Mouse (Mus musculus): ENCODE measurements around the gene Ifna11. TPM values are rescaled to one million over a fixed set of nuclear protein-coding genes. Genes with fewer than 3 reads are reported as not detected.
A peak's percentile ranks its signal among the peaks of the same experiment; 100 is the strongest.

Gene Ifna11
- polyA plus RNA-seq, 1 experiment from 2014 or later, result not detected

- Histone ChIP-seq H3K36me3 (no peaks in the 10 kb centered on the region), H3K4me1 (replicated peaks) (peaks cover 6% of the 10 kb centered on the region; the same call in 1 of the 2 replicates), H3K4me3 (no peak overlapping the region), H3K27me3 (ENCODE audit: insufficient read depth, poor library complexity, severe bottlenecking) (no peaks in the 10 kb centered on the region), H3K9me3 (no peaks in the 10 kb centered on the region), H3K27ac (no peak overlapping the region)
- WGBS, result 32% methylated on average over 4 of the region's 4 CpGs
- DNase-seq (ENCODE audit: low spot score), result no peak
Measured at GRCm38 (mm10) chr4:88851026-88851763, 31.4 kb downstream of the Ifna11 start.

GRCm38 (mm10) chr4:88859214-88859613 lies 39.5 kb downstream of the Ifna11 start:
- Histone ChIP-seq H3K27me3 (ENCODE audit: insufficient read depth, poor library complexity, severe bottlenecking) (peaks cover 13% of the 10 kb centered on the region), H3K4me3 (no peak overlapping the region), H3K27ac (no peak overlapping the region), H3K9me3 (no peaks in the 10 kb centered on the region), H3K4me1 (replicated peaks) (peaks cover 9% of the 10 kb centered on the region), H3K36me3 (no peaks in the 10 kb centered on the region)
- DNase-seq (ENCODE audit: low spot score), result no peak

- Histone ChIP-seq H3K27me3 (ENCODE audit: insufficient read depth, poor library complexity, severe bottlenecking) (peaks cover 32% of the 10 kb centered on the region), H3K4me1 (replicated peaks) (peaks cover 20% of the 10 kb centered on the region), H3K9me3 (no peaks in the 10 kb centered on the region), H3K36me3 (no peaks in the 10 kb centered on the region), H3K4me3 (no peak overlapping the region), H3K27ac (no peak overlapping the region)
- no peak for DNase-seq (ENCODE audit: low spot score)
- WGBS, result 4% methylated on average over 7 of the region's 7 CpGs
Measured at GRCm38 (mm10) chr4:88863309-88863708, 43.5 kb downstream of the Ifna11 start.

- H3K9me3 ChIP-seq, result no peaks in the 10 kb centered on the region
- WGBS, result 72% methylated on average over 9 of the region's 9 CpGs
- no peaks in the 10 kb centered on the region for H3K36me3 ChIP-seq
- H3K27ac ChIP-seq, result no peak overlapping the region
- peaks cover 32% of the 10 kb centered on the region for H3K27me3 ChIP-seq (ENCODE audit: insufficient read depth, poor library complexity, severe bottlenecking)
- no peak for DNase-seq (ENCODE audit: low spot score)
- H3K4me3 ChIP-seq, result no peak overlapping the region
- peaks cover 23% of the 10 kb centered on the region for H3K4me1 ChIP-seq (replicated peaks)
Measured at GRCm38 (mm10) chr4:88864599-88864998, 44.8 kb downstream of the Ifna11 start.

GRCm38 (mm10) chr4:88865011-88865569 lies 45.3 kb downstream of the Ifna11 start:
- Histone ChIP-seq H3K36me3 (no peaks in the 10 kb centered on the region), H3K9me3 (no peaks in the 10 kb centered on the region), H3K27ac (no peak overlapping the region), H3K4me1 (replicated peaks) (peaks cover 23% of the 10 kb centered on the region), H3K4me3 (no peak overlapping the region), H3K27me3 (ENCODE audit: insufficient read depth, poor library complexity, severe bottlenecking) (peaks cover 32% of the 10 kb centered on the region)
- DNase-seq (ENCODE audit: low spot score), result no peak
- 44% methylated on average over 6 of the region's 6 CpGs for WGBS

GRCm38 (mm10) chr4:88867366-88867925 lies 47.7 kb downstream of the Ifna11 start:
- Histone ChIP-seq H3K27me3 (ENCODE audit: insufficient read depth, poor library complexity, severe bottlenecking) (peaks cover 28% of the 10 kb centered on the region), H3K4me1 (replicated peaks) (peaks cover 23% of the 10 kb centered on the region), H3K4me3 (peak overlapping the region; percentile 69), H3K36me3 (no peaks in the 10 kb centered on the region), H3K9me3 (no peaks in the 10 kb centered on the region), H3K27ac (no peak overlapping the region)
- peak; percentile 84 for DNase-seq (ENCODE audit: low spot score)
- WGBS, result 2% methylated on average over 8 of the region's 8 CpGs

- 9% methylated on average over 31 of the region's 31 CpGs for WGBS
- Histone ChIP-seq H3K4me3 (peak overlapping the region; percentile 69), H3K36me3 (no peaks in the 10 kb centered on the region), H3K4me1 (replicated peaks) (peaks cover 19% of the 10 kb centered on the region), H3K27ac (peak overlapping the region; percentile 78), H3K9me3 (no peaks in the 10 kb centered on the region), H3K27me3 (ENCODE audit: insufficient read depth, poor library complexity, severe bottlenecking) (peaks cover 20% of the 10 kb centered on the region)
- peak; percentile 66 for DNase-seq (ENCODE audit: low spot score)
Measured at GRCm38 (mm10) chr4:88867926-88868911, 48.5 kb downstream of the Ifna11 start.

Other genes starting within 250 kb of the Ifna11 start
- not detected in 2 replicates for gene Ifna14, start 248.2 kb upstream of the Ifna11 start, polyA plus RNA-seq (2016; fragmentation: Nextera tagmentation; extraction: Ambion mirVana)
- gene Ifna9, start 227.6 kb upstream of the Ifna11 start, polyA plus RNA-seq (2016; fragmentation: Nextera tagmentation; extraction: Ambion mirVana), result not detected in 2 replicates
- not detected in 2 replicates for gene Ifna12, start 216.6 kb upstream of the Ifna11 start, polyA plus RNA-seq (2016; fragmentation: Nextera tagmentation; extraction: Ambion mirVana)
- gene C87499, start 185.5 kb upstream of the Ifna11 start, polyA plus RNA-seq (2016; fragmentation: Nextera tagmentation; extraction: Ambion mirVana), result not detected in 2 replicates
- gene Ifna13, start 175.5 kb upstream of the Ifna11 start, polyA plus RNA-seq (2016; fragmentation: Nextera tagmentation; extraction: Ambion mirVana), result not detected in 2 replicates
- not detected in 2 replicates for gene Ifna16, start 143.0 kb upstream of the Ifna11 start, polyA plus RNA-seq (2016; fragmentation: Nextera tagmentation; extraction: Ambion mirVana)
- not detected in 2 replicates for gene Ifna2, start 136.0 kb upstream of the Ifna11 start, polyA plus RNA-seq (2016; fragmentation: Nextera tagmentation; extraction: Ambion mirVana)
- gene Ifnab, start 128.6 kb upstream of the Ifna11 start, polyA plus RNA-seq (2016; fragmentation: Nextera tagmentation; extraction: Ambion mirVana), result not detected in 2 replicates
- gene Gm26566, start 98.2 kb upstream of the Ifna11 start, polyA plus RNA-seq (2016; fragmentation: Nextera tagmentation; extraction: Ambion mirVana), result 0.68 and 1.3 TPM in 2 replicates
- gene Klhl9, start 97.5 kb upstream of the Ifna11 start, polyA plus RNA-seq (2016; fragmentation: Nextera tagmentation; extraction: Ambion mirVana), result 74.4 and 90.5 TPM in 2 replicates
- not detected in 2 replicates for gene Gm13271, start 65.1 kb upstream of the Ifna11 start, polyA plus RNA-seq (2016; fragmentation: Nextera tagmentation; extraction: Ambion mirVana)
- 0.34 TPM in 1 of 2 replicates, not detected in the other for gene Gm13283, start 59.8 kb upstream of the Ifna11 start, polyA plus RNA-seq (2016; fragmentation: Nextera tagmentation; extraction: Ambion mirVana)
- gene Gm13290, start 46.1 kb upstream of the Ifna11 start, polyA plus RNA-seq (2016; fragmentation: Nextera tagmentation; extraction: Ambion mirVana), result 0.22 TPM in 1 of 2 replicates, not detected in the other
- not detected in 2 replicates for gene Gm13289, start 43.0 kb upstream of the Ifna11 start, polyA plus RNA-seq (2016; fragmentation: Nextera tagmentation; extraction: Ambion mirVana)
- not detected in 2 replicates for gene Gm13272, start 40.1 kb upstream of the Ifna11 start, polyA plus RNA-seq (2016; fragmentation: Nextera tagmentation; extraction: Ambion mirVana)
- gene Ifnz, start 37.8 kb upstream of the Ifna11 start, polyA plus RNA-seq (2016; fragmentation: Nextera tagmentation; extraction: Ambion mirVana), result 0.31 TPM in 1 of 2 replicates, not detected in the other
- gene Gm13276, start 34.2 kb upstream of the Ifna11 start, polyA plus RNA-seq (2016; fragmentation: Nextera tagmentation; extraction: Ambion mirVana), result not detected in 2 replicates
- gene Gm13277, start 31.3 kb upstream of the Ifna11 start, polyA plus RNA-seq (2016; fragmentation: Nextera tagmentation; extraction: Ambion mirVana), result not detected in 2 replicates
- gene Gm13278, start 28.4 kb upstream of the Ifna11 start, polyA plus RNA-seq (2016; fragmentation: Nextera tagmentation; extraction: Ambion mirVana), result not detected in 2 replicates
- not detected in 2 replicates for gene Gm13275, start 25.5 kb upstream of the Ifna11 start, polyA plus RNA-seq (2016; fragmentation: Nextera tagmentation; extraction: Ambion mirVana)
- not detected in 2 replicates for gene Gm13279, start 22.6 kb upstream of the Ifna11 start, polyA plus RNA-seq (2016; fragmentation: Nextera tagmentation; extraction: Ambion mirVana)
- gene Gm13285, start 20.3 kb upstream of the Ifna11 start, polyA plus RNA-seq (2016; fragmentation: Nextera tagmentation; extraction: Ambion mirVana), result 0.10 and 0.40 TPM in 2 replicates
- not detected in 2 replicates for gene Gm13287, start 16.7 kb upstream of the Ifna11 start, polyA plus RNA-seq (2016; fragmentation: Nextera tagmentation; extraction: Ambion mirVana)
- gene Gm13288, start 14.4 kb upstream of the Ifna11 start, polyA plus RNA-seq (2016; fragmentation: Nextera tagmentation; extraction: Ambion mirVana), result not detected in 2 replicates
- gene Ifna7, start 3.7 kb upstream of the Ifna11 start, polyA plus RNA-seq (2016; fragmentation: Nextera tagmentation; extraction: Ambion mirVana), result not detected in 2 replicates
- gene Ifna6, start 7.5 kb downstream of the Ifna11 start, polyA plus RNA-seq (2016; fragmentation: Nextera tagmentation; extraction: Ambion mirVana), result not detected in 2 replicates
- not detected in 2 replicates for gene Ifna5, start 15.6 kb downstream of the Ifna11 start, polyA plus RNA-seq (2016; fragmentation: Nextera tagmentation; extraction: Ambion mirVana)
- gene Ifna4, start 21.9 kb downstream of the Ifna11 start, polyA plus RNA-seq (2016; fragmentation: Nextera tagmentation; extraction: Ambion mirVana), result not detected in 2 replicates
- gene Ifna1, start 30.1 kb downstream of the Ifna11 start, polyA plus RNA-seq (2016; fragmentation: Nextera tagmentation; extraction: Ambion mirVana), result not detected in 2 replicates
- not detected in 2 replicates for gene Ifne, start 60.2 kb downstream of the Ifna11 start, polyA plus RNA-seq (2016; fragmentation: Nextera tagmentation; extraction: Ambion mirVana)